Mouse (Mus musculus) heart, adult 11 months (tissue): ENCODE measurements at regions not wholly inside any gene's neighbourhood (a gene's known extent, or its start where the extent isn't known, plus 50 kb on each side); places are given as distances from the start of the nearest gene placed in this dataset.
A peak's percentile ranks its signal among the peaks of the same experiment; 100 is the strongest.

Experiments
- DNase-seq: peaks from one replicate; pipeline ENCODE4 v3.0.0; 2022

DNA sequence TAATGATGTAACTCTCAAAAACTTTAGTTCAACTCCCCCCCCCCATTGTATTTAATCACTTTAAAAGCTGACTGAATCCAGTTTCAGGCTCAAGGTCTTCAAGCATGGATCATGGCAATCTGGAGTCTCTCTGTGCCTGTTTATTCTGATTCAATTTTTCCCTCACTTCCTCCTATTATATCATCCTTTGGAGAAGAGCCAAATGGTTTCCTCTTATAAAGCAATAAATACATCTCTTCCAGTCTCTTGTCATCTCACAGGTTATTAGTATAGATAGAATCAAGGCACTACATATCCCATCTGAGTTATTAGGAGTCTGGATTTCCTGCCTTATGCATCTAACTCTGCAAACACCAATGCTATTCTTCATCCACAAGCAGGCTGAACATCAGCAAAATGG lies 530.2 kb upstream of the Pdcd1 start:
- DNase-seq = no peak

DNA sequence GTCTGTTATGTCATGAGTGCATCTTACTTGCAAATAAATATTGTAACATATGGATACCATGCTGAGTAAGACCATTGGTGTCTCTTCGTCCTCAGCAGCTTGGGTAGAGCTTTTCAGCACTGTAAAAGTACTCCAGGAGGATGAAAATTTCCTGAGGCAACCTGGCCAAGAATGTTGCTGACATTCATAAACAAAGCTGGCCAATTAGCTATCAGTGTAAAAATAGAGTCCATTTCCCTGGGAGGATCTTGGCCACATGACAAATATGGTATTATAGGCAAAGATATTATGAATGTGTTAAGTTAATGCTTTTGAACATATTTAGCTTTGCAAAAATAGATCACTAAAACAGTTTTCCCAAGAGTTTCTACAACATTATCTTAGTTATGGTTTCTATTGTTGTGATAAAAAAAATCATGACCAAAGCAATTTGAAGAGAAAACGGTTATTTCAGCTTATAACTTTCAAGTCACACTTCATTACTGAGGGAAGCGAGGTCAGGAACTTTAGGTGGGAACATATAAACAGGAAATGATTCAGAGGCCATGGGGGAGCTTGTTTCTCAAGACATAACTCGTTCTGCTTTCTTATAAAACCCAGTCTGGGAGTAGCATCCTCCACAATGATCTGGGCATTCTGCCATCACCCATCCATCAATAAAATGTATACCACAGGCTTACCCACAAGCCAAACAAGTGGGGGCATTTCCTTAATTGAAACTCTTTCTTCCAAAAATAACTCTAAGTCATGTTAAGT lies 529.5 kb upstream of the Pdcd1 start:
- DNase-seq = no peak

DNA sequence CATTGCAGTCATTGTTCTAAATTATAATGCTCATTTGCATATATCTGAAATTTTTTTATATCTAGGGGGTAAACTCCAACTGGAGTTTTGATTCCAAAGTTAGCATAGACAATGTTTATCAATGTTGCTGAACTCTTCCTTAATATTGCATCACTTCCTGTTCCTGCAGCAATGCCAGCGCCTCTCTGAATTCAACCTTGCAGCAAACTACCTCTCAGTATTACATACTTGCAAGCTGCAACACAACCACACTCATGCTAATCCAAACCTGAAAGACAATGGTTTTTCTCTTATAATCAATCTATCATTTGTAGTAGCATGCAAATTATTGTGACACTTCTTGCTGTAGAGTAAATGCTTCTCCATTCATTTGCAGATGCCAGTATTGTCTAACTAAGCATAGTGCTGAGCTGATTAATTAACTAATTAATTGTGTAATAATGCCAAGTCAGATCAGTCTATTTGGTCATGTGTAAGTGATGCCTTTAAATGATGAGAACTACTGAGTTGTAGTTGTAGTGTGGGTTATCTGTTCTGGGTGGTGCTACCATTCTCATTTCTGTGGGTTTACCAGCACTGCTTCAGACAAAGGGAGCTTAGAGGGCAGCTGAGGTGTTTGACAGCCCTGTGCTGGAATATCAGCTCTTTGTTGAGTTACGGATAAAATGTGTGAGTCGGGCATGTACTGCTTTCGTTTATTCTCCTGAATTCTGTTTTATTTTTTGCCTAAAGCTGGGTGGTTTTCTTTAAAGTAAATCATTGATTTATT lies 480.6 kb upstream of the Pdcd1 start:
- DNase-seq = no peak

DNA sequence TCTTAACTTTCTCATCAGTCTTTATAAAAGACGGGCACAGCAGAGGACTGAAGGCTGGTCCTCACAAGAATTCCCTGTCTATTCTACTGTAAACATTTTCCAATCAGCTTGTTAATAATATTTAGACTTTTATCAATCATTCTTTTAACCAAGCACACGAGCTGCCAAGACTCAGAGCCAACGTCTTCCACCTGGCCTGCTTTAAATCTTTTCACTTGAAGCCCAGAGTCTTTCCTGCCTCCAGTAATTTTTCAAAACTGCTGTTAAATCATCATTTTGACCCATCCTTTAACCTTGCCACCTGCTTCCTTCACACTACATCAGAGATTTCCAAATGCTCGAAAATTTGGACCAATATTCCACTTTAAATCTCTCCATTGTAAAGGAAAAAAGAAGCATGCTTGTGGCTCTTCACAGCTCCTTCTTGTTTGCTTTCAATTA lies 451.7 kb upstream of the Pdcd1 start:
- DNase-seq = no peak

DNA sequence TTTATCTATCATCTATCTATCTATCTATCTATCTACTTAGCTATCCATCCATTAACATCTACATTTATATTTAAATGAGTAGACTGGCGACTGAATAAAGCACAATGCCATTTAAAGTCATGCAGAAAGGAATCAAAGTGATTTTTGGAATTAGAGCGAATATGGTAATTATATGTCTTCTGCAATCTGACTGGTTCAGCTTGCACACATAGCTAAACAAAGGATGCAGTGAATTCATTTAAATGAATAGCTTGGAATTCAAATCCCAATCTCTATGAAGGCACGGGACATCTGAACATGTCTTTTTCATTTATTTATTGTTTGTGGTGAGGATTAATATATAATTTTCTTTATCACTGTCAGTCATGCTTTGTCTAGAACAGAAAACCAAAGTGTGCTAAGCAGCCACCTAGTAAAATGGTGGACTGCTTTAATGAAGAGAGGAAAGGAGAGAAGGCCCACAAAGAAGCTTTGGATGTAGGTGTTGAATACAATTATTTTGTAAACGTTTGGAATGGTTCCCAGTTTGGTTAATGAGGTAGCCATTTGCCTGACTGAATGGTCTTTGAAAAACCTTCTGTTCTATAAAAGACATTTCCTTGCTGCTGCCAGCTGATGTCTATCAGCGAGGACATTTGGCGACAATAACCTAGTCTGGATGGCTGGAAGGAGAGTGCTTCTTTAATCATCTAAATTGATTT lies 451.2 kb upstream of the Pdcd1 start:
- DNase-seq = no peak

DNA sequence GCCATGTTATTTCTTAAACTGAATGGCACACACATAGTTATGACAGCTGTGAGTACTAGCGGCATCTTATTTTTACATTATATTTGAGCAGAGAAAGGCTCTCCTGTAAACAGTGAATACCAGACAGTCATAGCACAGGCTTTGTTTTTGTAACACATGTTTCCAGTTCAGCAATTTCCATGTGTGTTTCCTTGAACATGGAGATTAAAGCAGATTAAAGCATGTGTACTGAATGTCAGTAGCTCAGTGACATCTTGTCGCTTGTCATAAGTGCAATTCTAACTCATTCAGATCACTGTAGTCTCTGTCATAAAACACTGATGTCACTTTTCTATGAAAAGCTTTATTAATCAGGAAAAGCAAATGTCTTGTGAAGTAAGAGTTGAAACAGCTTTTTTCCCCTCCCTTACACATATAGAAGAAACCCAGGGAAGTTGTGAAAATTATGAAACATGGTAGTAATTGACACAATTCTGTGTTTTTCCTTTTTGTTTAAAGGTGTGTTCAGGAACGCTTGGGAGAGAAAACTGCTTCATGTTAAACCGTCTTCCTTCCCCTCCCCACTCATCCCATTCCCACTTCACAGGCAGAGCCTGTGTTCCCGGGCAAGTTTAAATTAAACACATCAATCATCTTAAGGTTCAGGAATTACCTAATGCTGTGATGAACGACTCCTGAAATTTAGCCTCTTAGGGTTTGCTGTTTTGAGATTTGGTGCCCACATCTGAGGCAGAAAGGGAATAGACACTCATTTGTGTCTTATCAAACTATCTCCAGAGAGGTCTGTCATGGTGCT lies 449.9 kb upstream of the Pdcd1 start:
- no peak for DNase-seq

DNA sequence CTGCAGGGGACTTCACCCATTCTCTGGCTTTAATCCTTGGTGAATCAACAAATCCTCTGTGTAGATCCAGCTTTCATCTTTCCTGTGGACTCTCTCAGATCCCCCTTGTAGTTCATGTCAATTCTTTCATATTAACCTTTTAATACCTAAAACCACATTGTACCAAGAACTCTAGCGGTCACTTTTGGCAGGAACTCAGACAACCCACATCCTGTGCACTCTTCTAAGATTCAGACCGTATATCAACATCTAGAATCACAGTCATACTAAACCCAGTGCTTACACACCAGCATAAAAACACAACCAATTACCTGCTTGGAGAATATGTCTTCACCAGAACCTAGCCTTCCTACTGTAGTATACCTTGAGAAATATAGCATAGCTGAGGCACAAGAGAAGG lies 444.6 kb upstream of the Pdcd1 start:
- DNase-seq = no peak

DNA sequence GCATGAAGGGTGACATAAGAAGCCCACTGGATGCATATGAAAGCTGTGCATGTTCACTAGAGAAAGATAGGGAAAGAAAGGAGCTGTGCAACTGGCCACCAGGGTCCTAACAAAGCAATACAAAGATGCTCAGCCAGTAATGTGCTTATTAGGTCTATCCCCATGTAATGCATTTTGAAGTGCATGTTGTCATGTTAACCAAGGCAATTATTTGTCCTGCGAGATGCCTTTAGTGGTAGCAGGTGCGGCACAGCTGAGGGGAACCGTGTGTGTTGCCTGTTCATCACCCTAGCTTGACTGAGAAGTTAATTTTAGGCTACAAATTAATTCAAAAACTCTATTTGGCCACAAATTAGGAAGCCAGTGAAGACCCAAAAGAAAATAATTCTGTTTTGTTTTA lies 444.0 kb upstream of the Pdcd1 start:
- no peak for DNase-seq

DNA sequence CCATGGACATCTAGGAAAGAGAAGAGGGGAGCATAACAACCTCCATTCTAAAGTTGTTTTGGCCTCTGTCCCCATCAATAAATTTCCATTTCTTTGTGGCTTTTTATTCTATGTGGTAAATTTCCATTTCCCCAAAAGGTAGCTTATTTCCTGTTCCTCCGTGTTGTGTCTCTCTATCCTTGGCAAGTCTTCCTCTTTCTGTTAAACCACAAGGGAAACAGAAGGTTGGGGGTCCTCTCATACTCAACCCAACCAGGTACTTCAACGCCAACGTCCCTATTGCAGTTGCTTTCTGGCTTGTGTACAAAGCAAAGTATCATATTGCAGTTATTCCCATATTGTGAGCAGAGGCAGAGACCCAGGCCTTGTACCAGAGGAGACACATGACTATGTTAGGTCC lies 434.7 kb upstream of the Pdcd1 start:
- no peak for DNase-seq

DNA sequence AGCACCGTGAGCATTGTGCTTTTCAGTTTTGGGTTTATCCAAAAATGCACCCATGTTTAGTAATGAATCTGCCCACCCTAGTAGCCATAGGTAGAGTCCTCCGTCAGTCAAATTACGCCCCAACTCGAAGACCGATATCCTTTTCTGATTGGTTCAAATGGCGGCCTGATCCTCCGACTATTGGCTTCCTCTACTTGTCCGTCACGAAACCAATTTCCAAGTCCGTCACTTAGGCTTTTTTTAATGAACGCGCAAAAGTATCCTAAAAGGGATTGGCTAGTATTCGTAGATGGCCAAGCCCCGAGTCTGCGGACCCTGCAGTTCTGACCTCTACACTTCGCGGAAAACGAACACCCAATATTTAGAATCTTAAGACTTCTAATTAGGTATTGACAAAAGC lies 417.5 kb upstream of the Pdcd1 start:
- DNase-seq = peak; percentile 96

DNA sequence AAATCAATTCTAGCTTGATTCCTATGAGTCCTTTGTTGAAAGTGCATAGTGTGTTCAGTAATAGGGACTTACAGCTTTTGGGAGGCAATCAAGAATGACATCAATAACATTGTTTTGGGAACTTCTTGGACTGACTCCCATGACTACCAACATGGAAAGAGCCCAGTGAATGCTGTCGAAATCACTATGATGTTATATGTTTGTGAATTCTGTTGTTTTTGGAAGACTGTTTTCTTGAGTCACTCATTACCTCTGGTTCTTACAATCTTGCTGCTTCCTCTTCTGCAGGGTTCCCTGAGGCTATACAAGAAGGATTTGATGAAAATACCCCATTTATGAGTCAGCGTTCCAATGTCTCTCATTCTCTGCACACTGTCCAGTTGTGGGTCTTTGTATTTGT lies 371.4 kb upstream of the Pdcd1 start:
- DNase-seq = no peak

DNA sequence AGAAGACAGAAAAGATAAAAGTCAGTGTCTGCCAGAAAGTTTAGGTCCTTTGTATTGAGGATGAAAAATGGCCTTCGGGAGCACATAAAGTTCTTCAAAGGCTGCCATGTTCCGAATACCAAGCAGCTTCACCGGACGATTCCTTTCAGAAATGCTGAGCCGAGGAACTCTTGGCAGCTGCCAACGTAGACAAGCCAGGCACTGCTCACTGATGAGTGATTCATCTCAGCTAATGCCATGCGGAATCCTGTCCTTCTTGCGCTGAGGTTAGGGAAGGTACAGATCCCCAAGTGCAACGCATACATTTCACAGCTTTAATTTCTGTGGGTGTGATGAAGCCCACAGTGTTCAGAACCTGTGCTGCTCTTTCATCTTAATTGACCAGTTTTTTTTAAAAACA lies 360.7 kb upstream of the Pdcd1 start:
- no peak for DNase-seq

DNA sequence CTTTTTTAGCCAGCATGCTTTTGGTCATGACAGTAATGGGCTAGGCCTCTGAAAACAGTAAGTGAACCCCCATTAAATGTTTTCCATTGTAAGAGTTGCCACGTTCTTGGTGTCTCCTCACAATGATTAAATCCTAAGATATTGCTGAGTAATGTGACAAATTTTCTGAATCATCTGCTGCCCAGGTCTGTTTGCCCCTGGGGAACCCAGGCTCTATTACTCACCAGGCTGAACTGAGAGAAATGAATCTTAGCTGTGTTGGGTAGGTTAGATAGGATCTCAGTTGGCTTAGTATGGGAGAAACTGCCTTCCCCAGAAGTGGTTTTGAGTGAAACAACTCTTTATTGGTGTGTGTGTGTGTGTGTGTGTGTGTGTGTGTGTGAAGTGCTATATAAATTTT lies 314.3 kb upstream of the Pdcd1 start:
- no peak for DNase-seq

DNA sequence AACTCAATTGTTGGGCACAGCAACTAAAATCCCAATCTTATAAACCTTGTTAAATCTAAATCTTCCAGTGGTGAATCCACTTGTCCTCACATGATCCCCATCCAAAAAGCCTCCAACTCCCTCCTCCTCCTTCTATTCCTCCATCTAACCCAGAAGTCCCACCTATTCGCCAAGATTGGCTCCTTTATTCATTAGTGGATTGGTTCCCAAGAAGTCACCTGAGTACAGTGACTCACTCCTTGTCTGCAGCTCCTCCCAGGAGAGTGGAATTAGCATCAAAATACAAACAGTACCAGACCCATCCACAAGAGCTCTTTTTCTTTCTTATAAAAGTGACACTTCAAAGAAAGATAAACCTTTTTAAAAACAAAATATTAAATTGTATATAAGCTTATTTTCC lies 304.6 kb upstream of the Pdcd1 start:
- DNase-seq = no peak

DNA sequence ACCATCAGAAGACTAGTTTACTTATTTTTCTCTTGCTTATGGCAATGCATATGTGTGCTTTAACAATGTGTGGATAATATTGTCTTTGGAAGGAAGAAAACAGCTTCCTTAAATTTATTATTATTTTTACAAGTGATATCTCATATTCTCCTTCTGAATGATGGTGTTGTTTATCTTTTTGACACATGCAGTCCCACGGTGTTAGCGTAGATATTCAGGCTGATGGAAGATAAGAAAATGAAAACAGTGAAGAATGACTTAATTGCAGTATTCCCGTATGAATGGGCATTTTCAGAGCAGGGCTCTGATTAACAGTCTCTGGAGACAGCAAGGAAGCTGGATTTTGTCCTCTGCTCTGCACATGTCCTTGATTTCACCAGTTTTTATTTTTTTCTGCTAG lies 303.5 kb upstream of the Pdcd1 start:
- DNase-seq = no peak

DNA sequence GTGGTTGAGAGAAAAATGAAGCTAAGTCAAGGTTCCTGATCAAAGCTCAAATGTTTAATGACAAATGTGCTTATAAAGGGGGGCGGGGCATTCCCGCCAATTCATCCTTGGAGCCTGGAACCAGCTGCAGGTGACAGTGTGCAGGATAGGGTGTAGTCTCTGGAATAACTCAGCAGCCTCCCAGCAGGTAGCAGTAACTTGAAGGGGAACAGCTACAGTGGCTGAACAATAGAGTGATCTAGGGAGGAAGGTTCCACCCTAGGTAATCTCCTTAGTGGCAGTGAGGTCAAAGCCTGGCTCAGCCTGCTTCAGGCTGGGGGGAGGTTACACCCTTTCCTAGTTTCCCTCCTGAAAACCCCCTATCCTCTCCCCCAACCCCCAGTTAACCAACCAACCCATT lies 290.2 kb upstream of the Pdcd1 start:
- no peak for DNase-seq

DNA sequence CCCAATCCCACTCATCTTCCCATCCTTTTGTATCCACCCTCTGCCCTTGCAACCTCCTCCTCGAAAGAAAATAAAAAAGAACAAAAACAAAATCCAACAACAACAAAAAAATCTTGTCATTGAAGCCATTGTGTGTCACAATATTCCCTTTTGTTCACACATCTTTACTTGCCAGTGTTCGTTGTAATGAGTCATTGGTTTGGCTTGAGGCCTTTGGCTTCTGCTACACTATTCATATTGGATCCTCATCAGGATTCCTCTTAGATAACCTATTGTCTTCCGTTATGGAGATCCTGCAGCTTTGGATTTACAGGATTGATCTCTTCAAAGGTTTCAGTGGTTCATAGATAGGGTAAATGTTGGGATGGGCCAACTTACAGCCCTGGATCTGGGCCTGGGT lies 288.9 kb upstream of the Pdcd1 start:
- no peak for DNase-seq

DNA sequence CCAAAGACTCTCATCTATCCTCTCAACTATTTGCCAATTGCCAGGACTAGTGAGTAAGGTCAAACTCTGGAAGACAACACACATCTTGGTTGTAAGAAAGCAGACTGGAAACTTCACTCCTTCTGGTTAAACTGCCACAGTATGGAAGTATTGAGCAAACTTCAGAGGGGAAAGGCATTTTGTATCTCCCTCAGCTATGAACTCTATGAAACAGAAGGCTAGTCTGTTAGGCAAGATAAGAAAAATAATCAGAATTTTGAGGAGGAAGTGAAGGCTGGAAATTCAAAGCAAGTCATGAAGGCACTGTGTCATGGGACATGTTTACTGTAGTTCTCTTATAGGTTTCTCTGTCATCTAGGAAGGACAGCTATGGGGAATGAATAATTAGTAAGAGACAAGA lies 265.7 kb upstream of the Pdcd1 start:
- no peak for DNase-seq

DNA sequence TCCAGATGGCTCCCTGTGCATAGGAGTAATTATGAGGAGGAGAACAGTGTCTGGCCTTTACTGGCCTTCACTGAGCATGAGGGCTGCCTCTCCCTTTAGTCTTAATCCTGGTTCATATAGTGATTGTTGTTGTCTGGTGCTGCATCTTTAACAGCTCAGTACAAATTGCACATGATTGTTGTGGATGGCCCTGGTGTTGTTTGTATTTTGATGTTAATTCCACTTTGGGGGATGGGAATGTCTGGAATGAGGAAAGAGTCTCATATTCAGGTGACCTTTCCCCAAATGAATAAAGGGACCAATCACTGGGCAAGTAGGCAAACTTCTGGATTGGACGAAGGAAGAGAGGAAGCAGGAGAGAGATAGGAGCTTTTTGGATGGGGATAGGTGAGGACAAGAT lies 246.0 kb upstream of the Pdcd1 start:
- no peak for DNase-seq

DNA sequence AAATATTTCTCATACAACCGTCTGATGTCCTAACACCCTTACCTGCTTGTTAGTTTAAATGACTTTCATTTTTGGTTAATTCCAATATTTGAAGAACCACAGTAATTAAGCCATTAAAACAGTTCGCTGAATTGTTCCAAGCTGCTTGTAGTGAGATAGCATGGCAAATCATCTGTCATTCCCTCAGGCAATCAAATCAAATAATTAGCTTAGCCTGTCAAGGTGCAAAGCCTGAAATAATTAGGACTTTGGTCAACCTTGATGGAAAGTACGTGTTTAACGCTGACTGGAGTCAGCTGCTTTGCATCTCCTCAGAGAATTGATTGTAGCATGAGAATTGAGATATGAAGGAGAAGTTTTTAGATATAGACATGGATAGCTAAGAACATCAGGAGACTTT lies 220.2 kb upstream of the Pdcd1 start:
- DNase-seq = no peak

DNA sequence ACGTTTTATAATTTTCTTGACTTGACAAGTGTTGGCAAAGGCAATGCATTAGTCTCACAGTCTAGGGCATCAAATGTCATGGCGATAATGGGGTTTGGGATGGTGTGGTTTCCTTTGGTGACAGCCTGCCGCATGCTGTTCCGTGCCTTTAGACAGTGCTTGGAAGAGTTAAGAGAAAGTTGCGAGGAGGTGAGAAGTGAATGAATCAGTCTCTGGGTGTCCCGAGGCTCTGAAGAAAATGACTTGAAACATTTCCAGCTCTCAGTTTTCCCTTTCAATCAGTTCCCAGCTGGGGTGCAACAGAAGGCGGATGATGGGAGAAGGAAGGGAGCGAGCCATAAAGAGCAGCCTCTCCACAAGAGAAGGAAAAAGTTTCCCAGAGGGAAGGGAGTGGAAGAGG lies 211.0 kb upstream of the Pdcd1 start:
- no peak for DNase-seq

DNA sequence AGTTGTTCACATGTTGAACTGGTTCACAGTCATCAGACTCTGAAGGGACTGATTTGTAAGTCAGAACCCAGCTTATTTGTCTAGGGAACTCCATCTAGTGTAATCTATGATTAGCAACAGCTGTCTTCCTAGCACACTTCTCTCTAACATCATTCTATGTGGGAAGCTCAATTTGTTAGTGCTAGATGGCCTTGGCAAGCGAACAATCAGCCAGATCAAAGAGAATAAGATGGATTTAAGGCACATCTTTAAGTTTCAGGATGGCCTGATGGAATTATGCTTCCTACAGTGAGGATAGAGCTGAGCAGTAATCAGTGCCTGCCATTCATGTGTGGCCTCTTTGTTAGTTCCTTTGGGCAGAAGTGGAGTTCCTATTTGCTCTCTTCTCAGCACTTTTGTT lies 183.1 kb upstream of the Pdcd1 start:
- DNase-seq = no peak

DNA sequence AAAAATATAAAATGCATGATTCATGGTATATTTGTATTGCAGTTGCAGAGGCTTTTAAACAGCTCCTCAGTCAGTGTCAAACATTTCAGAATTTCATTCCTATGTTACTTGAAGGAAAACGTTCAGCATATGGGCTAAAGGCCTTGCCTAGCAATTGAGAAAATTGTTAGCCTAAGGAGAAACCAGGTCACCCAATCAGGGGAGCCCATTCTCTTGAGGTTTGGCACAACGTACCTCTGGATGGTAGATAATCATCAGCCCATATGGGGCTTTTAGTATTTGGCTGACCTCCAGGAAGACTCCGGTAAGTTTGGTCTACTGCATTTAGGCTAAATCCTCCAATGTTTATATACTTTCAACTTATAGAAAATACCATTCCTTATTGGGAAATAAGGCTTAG lies 168.7 kb upstream of the Pdcd1 start:
- no peak for DNase-seq
